Comparison of ENCODE assay signal across 12 mouse cellular contexts in the genomic region with DNA sequence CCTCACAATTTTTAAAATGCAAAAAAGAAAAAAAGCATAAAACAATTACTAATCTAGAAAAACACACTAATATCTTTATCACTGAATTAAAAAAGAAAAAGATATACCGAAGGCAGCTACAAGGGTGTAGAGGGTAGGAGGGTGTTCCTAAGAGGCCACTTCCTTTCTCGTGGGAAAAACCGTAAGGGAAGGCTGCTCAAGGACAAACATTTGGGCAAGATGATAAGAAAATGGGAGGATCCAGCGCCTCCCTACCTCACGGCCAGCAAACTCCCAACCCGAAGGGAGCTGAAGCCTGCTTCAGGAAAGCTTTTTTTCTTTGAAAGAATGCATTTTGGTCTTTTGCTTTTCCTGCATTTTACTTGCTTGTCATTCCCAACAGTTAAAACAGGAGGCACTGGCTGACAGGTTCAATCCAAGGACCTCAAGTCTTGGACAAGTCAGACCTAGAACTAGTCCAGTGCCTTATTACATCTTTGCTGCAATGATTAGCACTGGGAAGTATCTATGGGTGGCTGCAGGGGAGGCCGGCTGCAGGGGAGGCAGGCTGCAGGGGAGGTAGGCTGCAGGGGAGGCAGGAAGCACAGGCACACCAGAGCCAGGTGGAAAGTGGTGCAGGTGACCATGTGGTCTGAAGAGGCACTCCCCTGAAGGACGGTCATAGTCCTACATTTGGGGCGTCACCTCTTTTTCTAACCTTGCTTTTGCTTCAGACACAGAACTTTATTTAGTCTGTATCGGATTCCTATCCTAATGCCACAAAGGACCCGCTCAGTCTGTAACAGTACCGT. TPM values are rescaled to one million over a fixed set of nuclear protein-coding genes. Genes with fewer than 3 reads are reported as not detected.
A peak's percentile ranks its signal among the peaks of the same experiment; 100 is the strongest.
DNase-seq lines count a peak whose midpoint lies in the region; ATAC-seq and TF ChIP-seq lines count a peak whose summit lies in the region.
"Had no signal": no experiment of that assay in that cellular context is flagged by ENCODE, and none has a peak within 500 bp of the region (broad histone marks: within the 10 kb centered on the region; RNA-seq: fewer than 3 reads in every experiment).

No protein-coding gene starts in this region.

- H3K4me3 ChIP-seq in liver, embryonic 11.5 days (ENCODE audit: low read depth, low read length) = peak overlapping the region; percentile 30
- no peak overlapping the region for H3K4me3 ChIP-seq in stomach, postnatal 0 days (ENCODE audit: low read depth, low read length)
- H3K4me3 ChIP-seq: hindbrain, embryonic 13.5 days had no signal

- peak overlapping the region; percentile 72 for H3K4me2 ChIP-seq in liver, embryonic 11.5 days
- 0 out of 2 replicates have a peak overlapping the region, but pooled peaks have one; percentile 17 for H3K4me2 ChIP-seq in stomach, postnatal 0 days (replicated peaks; ENCODE audit: low read depth)
- H3K4me2 ChIP-seq: hindbrain, embryonic 13.5 days; midbrain, embryonic 11.5 days had no signal

- no peak for TF ChIP-seq EP300 in stomach, postnatal 0 days (optimal IDR thresholded peaks at IDR 0.05)

- TF ChIP-seq CTCF in stomach, postnatal 0 days (IDR thresholded peaks at IDR 0.05; ENCODE audit: low read depth) = no peak

- peaks cover 6% of the 10 kb centered on the region for H3K9me3 ChIP-seq in liver, embryonic 11.5 days (ENCODE audit: control insufficient read depth, low read length)
- H3K9me3 ChIP-seq in stomach, postnatal 0 days (ENCODE audit: control insufficient read depth, low read length) = no peaks in the 10 kb centered on the region
- H3K9me3 ChIP-seq: hindbrain, embryonic 13.5 days had no signal

- no peaks in the 10 kb centered on the region; the same call in 1 of the 2 replicates for H3K36me3 ChIP-seq in liver, embryonic 11.5 days (ENCODE audit: control insufficient read depth, insufficient read depth, low read length)
- H3K36me3 ChIP-seq in stomach, postnatal 0 days (ENCODE audit: control insufficient read depth, insufficient read depth, low read length) = no peaks in the 10 kb centered on the region
- H3K36me3 ChIP-seq: hindbrain, embryonic 13.5 days had no signal

- H3K4me1 ChIP-seq in liver, embryonic 11.5 days (replicated peaks; ENCODE audit: control insufficient read depth, insufficient read depth, low read length) = peaks cover 62% of the 10 kb centered on the region
- H3K4me1 ChIP-seq in stomach, postnatal 0 days (replicated peaks; ENCODE audit: control insufficient read depth, insufficient read depth) = no peaks in the 10 kb centered on the region

- H3K27me3 ChIP-seq in liver, embryonic 11.5 days (replicated peaks; ENCODE audit: control insufficient read depth, insufficient read depth, low read length) = no peaks in the 10 kb centered on the region
- no peaks in the 10 kb centered on the region for H3K27me3 ChIP-seq in stomach, postnatal 0 days (ENCODE audit: control insufficient read depth, insufficient read depth, low read length)
- H3K27me3 ChIP-seq: hindbrain, embryonic 13.5 days had no signal

- peak; percentile 14 for DNase-seq in adrenal gland, postnatal 10 days
- DNase-seq in adrenal gland, adult 8-10 months = no peak
- DNase-seq in ovary, adult 18-20 months (ENCODE audit: low spot score) = peak; percentile 64
- DNase-seq in ovary, postnatal 10 days (ENCODE audit: low spot score) = no peak
- DNase-seq in liver, embryonic 11.5 days (ENCODE audit: low spot score) = no peak
- peak; percentile 34 for DNase-seq in stomach, postnatal 0 days (ENCODE audit: low spot score)
- DNase-seq in cerebellum, adult 11-12 months = no peak
- DNase-seq: cerebellum, postnatal 10 days had no signal

- peak overlapping the region; percentile 87 for H3K27ac ChIP-seq in liver, embryonic 11.5 days (ENCODE audit: low read depth, low read length)
- H3K27ac ChIP-seq in stomach, postnatal 0 days (replicated peaks) = peak overlapping the region; percentile 58
- H3K27ac ChIP-seq: hindbrain, embryonic 13.5 days had no signal

- WGBS in liver, embryonic 11.5 days = 27% methylated on average over 12 of the region's 12 CpGs
- WGBS in stomach, postnatal 0 days = 49% methylated on average over 12 of the region's 12 CpGs

- peak overlapping the region; percentile 47 for H3K9ac ChIP-seq in liver, embryonic 11.5 days (ENCODE audit: low read depth, low read length)
- H3K9ac ChIP-seq in stomach, postnatal 0 days (ENCODE audit: low read length) = no peak overlapping the region
- H3K9ac ChIP-seq: hindbrain, embryonic 13.5 days had no signal

- peak; percentile 64 for ATAC-seq in liver, embryonic 11.5 days (replicated peaks; ENCODE audit: low FRiP score)
- peak; percentile 60; the same call in 1 of the 2 replicates for ATAC-seq in stomach, postnatal 0 days (ENCODE audit: low FRiP score, low TSS enrichment)
- ATAC-seq in granulocyte monocyte progenitor cell, adult 5-6 weeks (replicated peaks; ENCODE audit: poor library complexity, severe bottlenecking) = no peak
- ATAC-seq: forebrain, embryonic 14.5 days had no signal

RNA-seq across cellular contexts. Expression of a gene that starts 6.0 kb away (rescaled TPM):
- total RNA-seq in adrenal gland, postnatal 10 days (2021) = 10 to 100 TPM; 24.8 to 29.0 TPM
- 10 to 100 TPM; 24.7 to 34.6 (median 29.4) TPM for total RNA-seq in adrenal gland, adult 8-10 months (2022)
- 164 and 171 TPM in 2 replicates for polyA plus RNA-seq in liver, embryonic 11.5 days (2014; fragmentation: Nextera tagmentation; extraction: Ambion mirVana)
- 123 and 124 TPM in 2 replicates for polyA plus RNA-seq in stomach, postnatal 0 days (2015; fragmentation: Nextera tagmentation; extraction: Ambion mirVana)
- total RNA-seq in granulocyte monocyte progenitor cell, adult 5-6 weeks (2014; fragmentation: Nextera tagmentation) = 62.8 and 82.7 TPM in 2 replicates
- 48.6 and 64.3 TPM in 2 replicates for total RNA-seq in granulocyte monocyte progenitor cell, adult 5-6 weeks (2017)

RNA-seq across cellular contexts. Expression of a gene that starts 6.0 kb away (rescaled TPM):
- total RNA-seq in adrenal gland, postnatal 10 days (2021) = under 1 TPM; 0.30 to 0.36 TPM
- 1 to 10 TPM in 1 of 4 experiments, under 1 TPM in 3; 0.46 to 1.1 (median 0.52) TPM for total RNA-seq in adrenal gland, adult 8-10 months (2022)
- polyA plus RNA-seq in liver, embryonic 11.5 days (2014; fragmentation: Nextera tagmentation; extraction: Ambion mirVana) = 0.18 and 0.57 TPM in 2 replicates
- polyA plus RNA-seq in stomach, postnatal 0 days (2015; fragmentation: Nextera tagmentation; extraction: Ambion mirVana) = 0.12 and 0.29 TPM in 2 replicates
- 0.92 TPM in 1 of 2 replicates, not detected in the other for total RNA-seq in granulocyte monocyte progenitor cell, adult 5-6 weeks (2014; fragmentation: Nextera tagmentation)
- total RNA-seq in granulocyte monocyte progenitor cell, adult 5-6 weeks (2017) = 0.98 and 1.6 TPM in 2 replicates

RNA-seq across cellular contexts. Expression of a gene that starts 52.3 kb away (rescaled TPM):
- total RNA-seq in adrenal gland, postnatal 10 days (2021) = not detected
- total RNA-seq in adrenal gland, adult 8-10 months (2022) = not detected
- polyA plus RNA-seq in liver, embryonic 11.5 days (2014; fragmentation: Nextera tagmentation; extraction: Ambion mirVana) = not detected in 2 replicates
- not detected in 2 replicates for polyA plus RNA-seq in stomach, postnatal 0 days (2015; fragmentation: Nextera tagmentation; extraction: Ambion mirVana)
- not detected in 2 replicates for total RNA-seq in granulocyte monocyte progenitor cell, adult 5-6 weeks (2014; fragmentation: Nextera tagmentation)
- not detected in 2 replicates for total RNA-seq in granulocyte monocyte progenitor cell, adult 5-6 weeks (2017)
- polyA plus RNA-seq: forebrain, embryonic 14.5 days; hindbrain, embryonic 13.5 days; midbrain, embryonic 11.5 days had no signal

Comparison
In these comparisons a context has a peak if more than half of its experiments do, and no peak if none do; other contexts are left out.
1. DNase-seq: peak in adrenal gland, postnatal 10 days (single experiment), ovary, adult 18-20 months (single experiment) and stomach, postnatal 0 days (single experiment); none in adrenal gland, adult 8-10 months (single experiment), ovary, postnatal 10 days (single experiment), liver, embryonic 11.5 days (single experiment) and cerebellum, adult 11-12 months (single experiment).